Mouse (Mus musculus) C2C12 (cell line): ENCODE results near the gene Slc22a3.

ENCODE experiments used
- CEBPB ChIP-seq: IDR thresholded peaks from one replicate; pipeline ENCODE4 v1.6.1; 2011; ENCODE audit warnings: low read depth, mild to moderate bottlenecking, control low read depth, moderate library complexity
- CTCF ChIP-seq: IDR thresholded peaks from one replicate; pipeline ENCODE4 v1.5.1; 2011; ENCODE audit not compliant: control insufficient read depth, insufficient read depth, insufficient read length
- MAX ChIP-seq: IDR thresholded peaks from one replicate; pipeline ENCODE4 v1.6.1; 2011; ENCODE audit warnings: mild to moderate bottlenecking, control low read depth
- MYOG ChIP-seq: IDR thresholded peaks from one replicate; pipeline ENCODE4 v1.6.1; 2011; ENCODE audit not compliant: control insufficient read depth, insufficient read length; ENCODE audit errors: extremely low read depth
- USF1 ChIP-seq: IDR thresholded peaks from one replicate; pipeline ENCODE4 v1.6.1; 2011; ENCODE audit warnings: low read depth, mild to moderate bottlenecking, control low read depth, moderate library complexity

DNA sequence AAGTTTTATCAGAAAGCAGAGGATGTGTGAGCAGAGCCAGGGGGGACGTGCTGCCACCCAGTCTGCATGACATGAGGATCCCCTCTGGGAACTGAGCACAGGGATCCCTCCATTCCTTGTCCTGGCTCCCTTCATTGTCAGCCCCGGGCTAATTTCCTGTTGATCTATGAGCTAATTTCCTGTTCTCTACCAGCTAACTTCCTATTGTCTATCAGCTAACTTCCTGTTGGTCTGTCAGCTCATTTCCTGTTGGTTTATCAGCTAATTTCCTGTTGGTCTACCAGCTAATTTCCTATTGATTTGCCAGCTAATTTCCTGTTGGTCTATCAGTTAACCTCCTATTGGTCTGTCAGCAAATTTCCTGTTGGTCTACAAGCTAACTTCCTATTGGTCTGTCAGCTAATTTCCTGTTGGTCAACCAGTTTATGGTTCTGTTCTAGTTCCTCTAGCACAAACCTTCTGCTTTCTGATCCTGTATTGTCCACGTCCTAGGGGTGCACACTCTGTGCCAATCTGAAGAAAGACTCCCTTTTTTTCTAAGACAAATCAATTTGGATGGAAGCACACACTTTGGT is 32.9 kb downstream of the Slc22a3 start:
- TF ChIP-seq CTCF (no peak), USF1 (no peak), MAX (no peak), MYOG (no peak), CEBPB (no peak)
